Mouse (Mus musculus) naive thymus-derived CD4-positive, alpha-beta T cell, adult 2 months (primary cell): ENCODE results near the gene Entr1.
"Not testable (repeated sequence)": the region's sequence is repeated elsewhere in the genome, so short reads cannot be mapped to it uniquely, and the experiment has no call there.

Experiments used
- DNase-seq: peaks from one replicate; pipeline ENCODE4 v3.0.0-alpha.2; 2011; ENCODE audit warnings: low read depth

Gene Entr1

GRCm38 (mm10) chr2:26387713-26388112, 1.4 kb downstream of the Entr1 start:
- no peak for DNase-seq

GRCm38 (mm10) chr2:26380871-26381270, 8.2 kb downstream of the Entr1 start:
- not testable (repeated sequence) for DNase-seq

DNA sequence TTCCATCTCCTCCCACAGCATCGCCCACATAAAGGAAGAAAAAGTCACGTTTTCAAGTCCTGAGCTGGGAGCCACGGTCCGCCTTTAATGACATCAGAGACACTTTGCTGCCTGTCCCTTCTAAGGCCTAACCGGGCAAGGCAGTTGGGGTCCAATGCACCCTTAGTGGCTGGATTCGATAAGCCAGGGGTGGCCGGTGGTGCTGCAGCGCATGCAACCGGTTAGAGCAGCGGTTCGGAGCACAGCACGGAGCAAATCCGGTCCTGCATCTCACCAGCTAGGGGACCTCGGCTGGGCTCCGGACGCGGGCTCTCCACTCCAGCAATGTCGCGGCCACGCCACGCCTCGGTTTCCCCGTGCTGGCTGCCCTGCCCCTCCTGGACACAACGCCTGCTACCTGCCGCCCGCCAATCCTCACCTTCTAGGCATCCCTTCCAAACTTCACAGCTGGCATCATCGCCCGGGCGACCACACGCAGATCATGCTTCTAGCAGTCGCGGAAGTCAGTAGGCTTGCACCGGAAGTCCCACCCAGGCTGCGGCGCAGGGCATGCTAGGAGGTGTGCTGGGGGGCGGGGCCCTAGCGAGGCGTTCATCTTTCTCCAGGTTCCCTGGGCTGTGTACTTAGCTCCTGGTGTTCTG, 8.9 kb downstream of the Entr1 start, which contains the start of gene Snapc4:
Gene Snapc4, minus strand, starts transcription at position 523 of the 641 bp plus-strand sequence.
- DNase-seq, result peak; percentile 87

- no peak for DNase-seq
These were observed 16.7 kb downstream of the Entr1 start for GRCm38 (mm10) chr2:26372396-26372795.

DNA sequence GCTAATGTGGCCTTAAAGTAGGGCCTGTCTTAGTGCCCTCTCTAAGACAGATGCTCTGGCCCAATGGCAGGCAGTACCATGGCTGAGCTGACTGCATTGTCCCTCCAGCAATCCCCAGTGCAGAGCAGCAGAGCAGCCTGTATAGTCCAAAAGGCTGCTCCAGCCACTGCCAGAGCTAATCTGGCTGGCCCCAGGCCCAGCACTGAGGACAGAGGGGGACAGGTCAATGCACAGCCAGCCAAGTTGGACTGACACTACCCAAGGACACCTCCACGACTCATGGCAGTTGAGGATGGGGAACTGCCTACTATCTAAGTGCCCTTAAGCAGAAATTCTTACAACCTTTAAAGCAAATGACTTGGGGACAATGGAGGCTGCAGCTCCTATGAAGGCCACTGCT, 20.5 kb downstream of the Entr1 start:
- DNase-seq, result no peak

- no peak for DNase-seq
These were observed 21.2 kb downstream of the Entr1 start for GRCm38 (mm10) chr2:26367911-26368310.

GRCm38 (mm10) chr2:26364738-26365465, 24.2 kb downstream of the Entr1 start:
- DNase-seq, result no peak

- no peak for DNase-seq
These were observed 25.6 kb downstream of the Entr1 start for GRCm38 (mm10) chr2:26363481-26363880.

- no peak for DNase-seq
These were observed 26.1 kb downstream of the Entr1 start for GRCm38 (mm10) chr2:26362991-26363390.

GRCm38 (mm10) chr2:26360772-26361171, 28.3 kb downstream of the Entr1 start, which contains the start of gene Card9:
TSS of gene Card9 (minus strand) at chr2:26360918.
- DNase-seq, result no peak

- DNase-seq, result no peak
These were observed 29.1 kb downstream of the Entr1 start for GRCm38 (mm10) chr2:26359983-26360382.

DNA sequence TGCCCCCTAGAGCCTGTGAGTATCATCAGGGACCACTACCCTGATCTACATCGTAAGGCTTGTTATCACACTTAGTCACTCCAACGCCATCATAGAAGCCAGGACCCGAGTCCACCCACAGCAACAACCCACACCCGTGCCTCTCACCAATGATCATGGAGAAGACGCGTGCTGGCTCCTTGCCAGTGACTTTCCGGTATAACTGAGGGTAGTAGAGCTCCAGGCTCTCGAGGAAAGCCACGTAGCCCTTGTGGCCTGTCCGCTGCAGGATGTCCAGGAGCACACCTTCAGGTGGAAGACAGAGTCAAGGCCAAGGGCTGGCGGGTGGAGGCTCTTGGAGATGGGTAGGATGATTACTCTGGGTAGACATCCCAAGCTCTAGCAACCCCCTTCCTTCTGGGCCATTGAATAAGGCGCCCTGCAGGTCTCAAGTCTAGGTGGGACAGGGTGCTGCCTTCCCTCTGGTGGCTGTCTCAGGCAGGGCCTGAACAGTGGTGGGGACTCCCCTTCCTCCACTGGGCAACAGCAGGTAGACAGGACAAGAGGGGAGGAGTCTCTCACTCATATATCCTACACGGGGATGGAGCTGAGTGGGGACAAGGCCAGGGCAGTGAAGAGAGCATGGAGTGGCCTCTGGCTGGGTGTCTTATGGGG, 30.3 kb downstream of the Entr1 start:
- no peak for DNase-seq

DNA sequence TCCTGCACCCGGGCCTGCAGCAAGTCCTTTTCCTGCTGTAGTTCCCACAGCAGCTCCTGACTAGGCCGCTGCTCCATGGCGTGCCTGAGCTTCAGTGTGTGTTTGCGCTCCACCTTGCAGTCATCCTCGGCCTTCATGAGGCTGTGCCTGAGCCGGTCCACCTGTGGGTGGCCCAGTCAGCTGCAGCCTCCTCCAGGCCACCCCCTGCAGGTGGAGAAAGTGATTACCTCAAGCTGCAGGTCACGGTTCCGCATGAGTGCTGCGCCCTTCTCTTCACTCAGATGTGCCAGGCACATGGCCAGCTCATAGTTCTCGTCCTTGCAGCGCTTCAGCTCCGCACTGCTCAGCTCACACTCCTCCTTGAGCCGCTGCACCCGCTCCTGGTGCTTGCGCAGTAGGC, 31.6 kb downstream of the Entr1 start:
- DNase-seq, result no peak

GRCm38 (mm10) chr2:26356678-26357077, 32.4 kb downstream of the Entr1 start:
- peak; percentile 31 for DNase-seq

- DNase-seq, result no peak
These were observed 32.9 kb downstream of the Entr1 start for GRCm38 (mm10) chr2:26356231-26356630.

DNA sequence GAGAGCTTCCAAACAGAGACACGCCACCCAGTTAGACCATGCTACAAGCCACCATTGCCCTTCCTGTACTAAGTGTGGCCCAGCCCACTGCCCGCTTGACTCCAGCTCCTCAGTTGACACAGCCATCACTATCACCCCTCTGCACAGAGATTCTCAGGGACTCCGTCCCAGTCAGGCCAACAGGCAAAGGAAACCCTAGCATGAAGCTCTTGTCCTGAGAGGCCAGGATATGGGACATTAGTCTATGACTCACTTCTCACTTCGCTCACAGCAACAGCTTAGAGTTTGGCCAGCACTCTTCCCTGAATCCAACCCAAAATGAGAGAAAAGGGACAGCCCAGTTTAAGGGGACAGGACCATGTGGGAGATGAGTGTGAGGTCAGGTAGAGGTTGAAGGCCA, 34.7 kb downstream of the Entr1 start:
- no peak for DNase-seq

- DNase-seq, result no peak
These were observed 35.8 kb downstream of the Entr1 start for GRCm38 (mm10) chr2:26353066-26353980.

GRCm38 (mm10) chr2:26352291-26352910, 36.7 kb downstream of the Entr1 start:
- DNase-seq, result no peak

DNA sequence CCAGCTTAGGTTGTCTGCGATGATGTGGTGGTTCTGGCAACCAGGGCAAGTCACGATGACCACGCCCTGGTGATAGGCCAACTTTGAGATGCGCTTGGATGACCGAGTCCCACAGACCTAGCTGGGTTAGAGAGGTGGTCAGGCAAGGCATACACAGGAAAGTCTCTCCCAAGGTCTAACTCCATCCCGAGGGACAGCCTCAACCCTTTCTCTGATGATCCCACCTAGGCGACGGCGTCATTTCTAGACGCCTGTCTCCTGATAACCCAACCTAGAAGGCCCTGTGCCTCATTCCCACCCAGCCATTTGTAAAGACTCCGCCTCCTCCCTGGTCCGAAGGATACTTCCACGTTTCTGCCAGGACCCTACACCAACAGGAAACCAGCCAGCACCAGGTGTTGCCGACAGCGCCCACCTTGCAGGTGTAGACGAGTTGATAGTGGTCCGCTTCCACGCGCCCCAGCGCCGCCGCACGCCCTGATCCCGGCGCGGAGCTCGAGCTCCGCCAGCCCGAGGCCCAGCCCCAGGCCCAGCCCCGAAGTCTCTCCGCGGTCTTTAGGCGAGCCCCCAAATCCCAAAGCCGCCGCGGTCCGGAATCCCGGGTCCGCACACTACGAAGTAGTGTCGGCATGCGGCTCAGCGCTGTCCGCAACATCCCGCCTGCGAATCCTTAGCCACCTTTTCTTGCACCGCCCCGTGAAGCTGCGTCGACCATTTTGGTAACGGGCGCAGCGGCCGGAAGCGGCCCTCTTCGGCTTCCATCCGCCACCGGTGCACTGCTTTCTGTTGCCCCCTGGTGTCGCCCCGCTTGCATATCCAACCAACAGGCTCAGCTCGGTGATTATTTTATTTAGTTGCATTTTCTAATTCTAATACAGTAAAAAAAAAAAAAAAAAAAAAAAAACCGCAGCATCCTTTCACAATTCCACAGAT, 37.5 kb downstream of the Entr1 start, which contains the start of gene Dnlz:
Gene Dnlz, minus strand, starts transcription at position 753 of the 933 bp plus-strand sequence.
- peak; percentile 95 for DNase-seq

DNA sequence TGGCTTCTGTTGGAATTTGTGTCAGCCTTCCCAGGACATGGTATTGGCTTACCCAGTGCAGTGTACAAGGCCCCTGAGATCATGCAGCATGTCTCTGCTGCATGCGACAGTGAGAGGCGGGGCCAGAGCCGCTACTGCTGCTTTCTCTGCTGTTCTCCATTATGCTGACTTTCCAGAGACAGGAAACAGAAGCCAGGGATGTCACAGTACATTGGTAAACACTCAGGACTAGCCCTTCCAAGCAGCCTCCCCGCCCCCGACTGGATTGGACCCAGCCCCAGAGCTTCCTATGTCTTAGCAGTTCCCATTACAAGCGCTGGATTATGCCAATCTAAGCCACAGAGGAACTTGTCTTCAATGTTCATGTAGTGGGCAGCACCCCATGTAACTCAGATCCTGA, 40.9 kb downstream of the Entr1 start:
- no peak for DNase-seq
